Mouse (Mus musculus) NIH3T3 (cell line): ENCODE data around the gene Cnih4.
A peak's percentile ranks its signal among the peaks of the same experiment; 100 is the strongest.

Source experiments
- DNase-seq: peaks from one replicate; pipeline ENCODE4 v3.0.0-alpha.2; 2012; ENCODE audit warnings: low read depth

Cnih4 gene

DNA sequence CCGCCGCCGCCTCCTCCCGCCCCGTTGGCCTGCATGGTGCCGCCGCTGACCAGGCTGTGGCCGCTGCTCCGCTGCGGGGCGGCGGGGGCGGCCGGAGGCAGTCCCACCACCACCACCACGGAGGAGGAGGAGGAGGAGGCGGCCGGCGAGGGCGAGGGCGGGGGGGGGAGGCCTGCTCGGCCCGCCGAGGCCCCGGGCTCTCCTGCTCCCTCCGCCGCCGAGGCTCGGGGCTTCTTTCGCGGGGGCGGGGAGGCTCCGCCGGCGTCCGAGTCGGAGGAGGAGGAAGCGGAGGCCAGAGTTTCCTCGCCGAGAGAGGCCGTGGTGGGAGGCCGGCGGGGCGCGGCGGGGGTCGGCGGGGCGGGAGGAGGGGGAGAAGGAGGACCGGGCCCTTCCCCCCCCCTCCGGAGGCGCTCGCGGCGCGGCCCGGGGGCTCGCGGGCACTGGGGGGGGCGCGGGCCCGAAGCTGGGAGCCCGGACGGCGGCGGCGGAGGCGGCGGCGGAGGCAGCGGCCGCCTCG is 67.0 kb downstream of the Cnih4 start:
- peak; percentile 44 for DNase-seq

DNA sequence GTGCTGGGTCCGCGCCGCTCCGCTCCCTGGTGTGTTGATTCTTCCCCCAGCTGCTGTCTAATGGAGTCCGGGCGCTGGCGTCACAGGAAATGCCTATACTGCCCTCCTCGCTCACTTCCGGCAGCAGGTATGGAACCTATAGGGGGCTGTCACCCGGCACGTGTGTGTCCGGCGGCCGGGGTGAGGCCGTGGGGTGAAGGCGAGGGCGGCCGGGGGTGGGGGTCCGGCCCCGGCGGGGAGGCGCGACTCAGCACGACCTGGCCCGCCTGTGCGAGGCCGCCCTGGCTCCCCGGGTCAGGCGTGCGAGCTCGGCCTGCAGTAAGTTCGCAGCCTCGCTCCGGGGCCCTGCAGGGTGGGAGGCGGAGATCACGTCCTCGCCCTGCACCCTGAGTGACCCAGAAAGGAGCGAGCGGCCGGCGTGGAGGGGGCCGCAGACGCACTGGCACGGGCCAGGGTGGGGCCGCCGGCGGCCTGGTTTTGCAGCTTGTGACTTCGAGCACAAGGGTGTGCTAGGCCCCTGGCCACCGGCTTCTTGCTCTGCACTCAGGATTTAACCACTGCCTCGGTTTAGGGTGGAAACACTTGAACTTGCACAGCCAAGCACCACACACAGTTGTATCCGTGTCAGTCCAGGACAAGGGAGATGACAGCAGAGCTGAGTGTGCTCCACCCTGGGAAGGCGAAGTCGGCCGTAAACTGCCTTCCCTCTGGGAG is 67.6 kb downstream of the Cnih4 start, which contains the start of gene Wdr26:
TSS of gene Wdr26 (minus strand) at position 82 of the 714 bp plus-strand sequence.
- DNase-seq, result peak; percentile 90

DNA sequence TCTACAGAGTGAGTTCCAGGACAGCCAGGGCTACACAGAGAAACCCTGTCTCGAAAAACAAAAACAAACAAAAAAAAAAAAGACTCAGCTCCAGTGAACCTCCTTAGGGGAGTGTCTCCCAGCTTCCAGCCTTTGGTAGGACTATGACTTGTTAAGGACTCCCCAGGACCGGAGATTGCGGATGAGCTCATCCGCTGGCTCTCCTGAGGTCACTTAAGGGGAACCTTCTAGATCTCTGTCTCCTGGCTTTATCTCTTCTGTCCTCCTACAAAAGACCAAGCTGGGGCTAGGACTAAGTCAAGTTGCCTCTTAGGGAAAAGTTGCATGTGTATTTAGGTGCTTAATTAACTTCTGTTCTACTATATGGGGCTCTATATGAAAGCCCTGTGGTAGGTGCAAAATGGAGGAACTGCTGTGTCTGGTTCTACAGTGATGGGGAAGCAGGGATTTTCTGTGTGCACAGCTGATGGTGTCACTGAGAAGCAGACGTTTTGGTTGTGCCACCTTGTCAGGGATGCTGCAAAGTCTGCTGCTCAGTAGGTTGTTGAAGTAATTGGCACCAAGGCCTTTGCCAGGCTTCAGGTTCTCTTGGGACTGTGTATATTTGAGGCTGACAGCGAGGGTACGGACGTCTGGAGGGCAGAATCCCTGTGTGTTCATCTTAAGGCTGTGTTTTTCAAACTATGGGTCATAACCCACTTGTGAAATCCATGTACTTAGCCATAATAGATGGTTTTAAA is 70.0 kb downstream of the Cnih4 start:
- DNase-seq, result no peak

DNA sequence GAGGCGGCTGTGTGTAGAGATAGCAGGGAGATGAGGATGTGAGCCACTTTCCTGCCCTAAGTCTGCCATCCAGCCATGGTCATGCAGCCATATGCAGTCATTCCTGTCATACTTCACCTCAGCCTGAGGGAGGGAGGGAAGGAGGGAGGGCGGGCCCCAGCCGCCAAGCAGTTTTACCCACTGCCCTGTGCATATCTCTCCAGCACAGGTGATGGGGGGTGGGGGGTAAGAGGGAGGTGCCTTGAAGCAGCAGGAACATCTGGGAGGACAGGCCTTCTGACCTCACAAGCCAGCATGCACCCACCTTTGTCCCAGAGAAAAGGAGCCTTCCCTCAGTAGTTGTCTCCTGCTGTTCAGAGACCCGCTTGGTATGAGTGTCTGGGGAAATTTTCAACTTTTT is 71.8 kb downstream of the Cnih4 start:
- DNase-seq, result no peak
